Mouse (Mus musculus): ENCODE measurements around the gene Ddx39. TPM values are rescaled to one million over a fixed set of nuclear protein-coding genes. Genes with fewer than 3 reads are reported as not detected.

Ddx39 gene
- total RNA-seq, 2 experiments from 2014 or later = 14.6 to 19.2 TPM

DNA sequence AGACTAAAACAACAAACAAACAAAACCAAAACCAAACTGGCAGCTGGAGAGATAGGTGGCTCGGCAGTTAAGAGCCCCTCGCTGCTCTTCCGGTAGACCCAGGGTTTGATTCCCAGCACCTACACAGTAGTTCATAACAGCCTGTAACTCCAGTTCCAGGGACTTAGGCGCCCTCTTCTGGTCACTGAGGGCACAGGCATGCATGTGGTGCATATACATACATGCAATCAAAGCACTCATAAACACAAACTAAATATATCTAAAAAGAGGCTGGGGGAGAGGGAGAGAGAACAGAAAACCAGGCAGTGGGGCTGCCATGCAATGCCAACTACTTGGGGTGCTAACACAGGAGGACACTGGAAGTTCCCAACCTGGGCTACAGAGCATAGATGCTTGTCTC lies 22.4 kb downstream of the Ddx39 start:
- DNase-seq (ENCODE audit: low spot score in 2 of 2) = no peak

DNA sequence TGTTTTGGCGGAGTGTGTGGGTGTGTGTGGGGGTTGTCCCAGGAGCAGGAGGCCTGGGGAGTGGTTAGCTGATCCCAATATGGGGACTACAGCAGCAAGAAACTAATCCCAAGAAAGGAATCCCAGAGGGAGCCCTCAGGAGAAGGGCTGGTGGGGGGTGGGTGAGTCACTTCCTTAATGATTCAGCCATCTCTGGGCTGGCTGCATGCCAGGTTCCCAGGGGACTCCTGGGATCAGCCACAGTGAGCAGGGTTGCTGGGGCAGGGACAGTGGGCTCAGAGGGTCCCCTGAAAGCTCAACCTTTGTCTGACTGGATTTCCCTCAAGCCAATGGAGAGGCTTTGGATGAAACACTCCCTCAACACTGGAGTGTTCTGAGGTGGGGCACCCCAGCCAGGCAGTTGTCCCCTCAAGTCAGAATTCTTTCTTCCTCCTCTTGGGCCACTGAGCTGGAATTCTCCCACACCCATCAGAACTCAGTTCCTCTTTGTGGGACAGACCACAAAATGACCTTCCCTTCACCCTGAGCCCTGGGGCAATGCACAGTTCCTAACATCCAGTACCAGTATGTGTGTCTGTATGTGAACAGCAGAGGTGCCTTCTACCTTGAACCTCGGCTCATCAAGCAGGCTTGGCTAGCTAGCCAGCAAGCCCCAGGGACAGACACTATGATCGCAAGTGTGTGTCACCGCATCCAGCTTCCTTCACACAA lies 23.0 kb downstream of the Ddx39 start:
- no peak for DNase-seq (ENCODE audit: low spot score in 2 of 2)

GRCm38 (mm10) chr8:83738949-83739710 lies 24.2 kb downstream of the Ddx39 start:
- no peak for DNase-seq (ENCODE audit: low spot score in 2 of 2)

GRCm38 (mm10) chr8:83739711-83740468 lies 24.9 kb downstream of the Ddx39 start:
- DNase-seq (ENCODE audit: low spot score in 2 of 2) = no peak

DNA sequence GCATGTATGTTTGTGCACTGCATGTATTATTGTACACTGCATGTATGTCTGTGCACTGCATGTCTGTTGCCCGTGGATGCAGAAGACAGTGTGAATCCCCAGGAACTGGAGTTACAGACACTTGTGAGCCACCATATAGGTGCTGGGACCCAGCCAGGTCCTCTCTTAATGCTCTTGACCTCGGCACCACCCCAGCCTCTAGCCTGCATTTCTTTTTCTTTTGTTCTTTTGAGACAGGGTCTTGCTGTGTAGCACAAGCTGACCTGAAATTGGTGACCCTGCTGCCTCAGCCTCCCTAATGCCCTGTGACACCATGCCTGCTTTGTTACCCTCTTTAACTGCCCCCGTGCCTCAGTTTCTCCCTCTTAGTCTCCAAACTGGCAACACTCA lies 25.6 kb downstream of the Ddx39 start:
- DNase-seq (ENCODE audit: low spot score in 2 of 2) = no peak

DNA sequence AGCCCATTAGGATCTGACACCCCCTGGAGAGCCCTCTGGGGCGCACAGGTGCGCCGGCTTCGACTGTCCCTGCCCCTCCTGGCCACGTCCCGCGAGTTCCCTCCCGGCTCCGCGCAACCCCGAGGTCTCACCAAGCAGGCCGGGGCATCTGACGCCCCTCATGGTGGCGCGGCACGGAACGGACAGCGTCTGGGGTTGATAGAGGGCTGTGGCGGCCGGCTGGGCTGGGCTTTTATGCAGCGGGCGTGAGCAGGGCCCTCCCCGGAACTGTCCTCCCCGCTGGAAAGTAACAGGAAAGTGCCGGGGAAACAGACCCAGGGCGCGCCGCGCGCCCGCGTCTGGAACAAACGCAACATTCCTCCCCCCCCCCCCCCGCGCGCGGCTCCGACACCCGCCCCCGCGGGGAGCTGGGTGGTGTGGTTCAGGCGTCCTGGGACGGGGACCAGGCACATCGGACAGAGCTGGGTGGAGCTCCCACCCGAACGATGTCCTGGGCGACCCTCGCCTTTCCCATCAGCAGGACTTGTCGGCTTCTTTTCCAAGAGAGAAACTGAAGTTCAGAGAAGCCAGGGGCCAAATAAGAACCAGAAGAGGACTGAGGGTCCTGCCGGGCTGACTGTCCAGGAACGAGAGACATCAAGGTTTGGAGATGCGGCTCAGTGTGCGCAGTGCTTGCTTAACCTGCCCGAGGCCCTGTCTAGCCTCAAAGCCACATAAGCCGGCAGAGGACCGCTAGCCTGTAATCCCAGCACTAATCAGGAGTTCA lies 26.2 kb downstream of the Ddx39 start, which contains the start of gene Adgre5:
Gene Adgre5, minus strand, starts transcription at position 351 of the 766 bp plus-strand sequence.
- no peak for DNase-seq (ENCODE audit: low spot score in 2 of 2)

GRCm38 (mm10) chr8:83741849-83742655 lies 27.1 kb downstream of the Ddx39 start:
- DNase-seq (ENCODE audit: low spot score in 2 of 2) = no peak

DNA sequence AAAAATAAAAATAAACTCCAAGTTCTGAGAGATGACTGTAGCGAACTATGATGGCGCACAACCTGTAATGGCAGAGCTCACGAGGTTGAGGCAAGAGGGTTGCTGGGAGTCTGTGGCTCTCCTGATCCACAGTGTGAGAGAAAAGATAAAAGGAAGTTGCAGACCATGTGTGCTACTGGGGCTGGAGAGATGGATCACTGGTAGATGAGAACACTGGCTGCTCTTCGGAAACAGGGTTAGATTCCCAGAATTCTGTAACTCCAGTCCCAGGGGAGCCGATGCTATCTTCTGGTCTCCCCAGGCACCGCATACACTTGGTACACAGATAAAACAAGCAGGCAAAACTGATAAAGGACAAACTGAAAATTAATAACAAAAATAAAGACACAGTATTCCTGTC lies 28.0 kb downstream of the Ddx39 start:
- DNase-seq (ENCODE audit: low spot score in 2 of 2) = no peak

DNA sequence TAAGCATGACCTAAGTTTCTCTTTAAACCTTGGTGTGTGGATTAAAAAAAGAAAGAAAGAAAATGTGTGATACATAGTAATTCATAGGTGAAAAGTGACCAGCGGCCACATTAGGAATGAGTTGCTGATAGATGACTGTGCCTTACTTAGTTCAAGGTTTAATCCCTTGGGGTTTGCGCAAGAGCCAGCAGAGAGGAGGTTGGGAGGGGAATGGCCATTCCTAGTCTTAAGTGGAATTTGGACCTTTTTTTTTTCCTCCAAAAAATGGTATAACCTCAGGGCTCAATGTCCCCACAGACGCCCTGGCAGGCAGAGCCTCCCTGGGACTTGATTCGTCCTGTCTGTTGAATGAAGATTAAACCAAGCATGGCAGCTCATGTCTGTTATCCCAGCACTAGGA lies 29.1 kb downstream of the Ddx39 start:
- no peak for DNase-seq (ENCODE audit: low spot score in 2 of 2)

DNA sequence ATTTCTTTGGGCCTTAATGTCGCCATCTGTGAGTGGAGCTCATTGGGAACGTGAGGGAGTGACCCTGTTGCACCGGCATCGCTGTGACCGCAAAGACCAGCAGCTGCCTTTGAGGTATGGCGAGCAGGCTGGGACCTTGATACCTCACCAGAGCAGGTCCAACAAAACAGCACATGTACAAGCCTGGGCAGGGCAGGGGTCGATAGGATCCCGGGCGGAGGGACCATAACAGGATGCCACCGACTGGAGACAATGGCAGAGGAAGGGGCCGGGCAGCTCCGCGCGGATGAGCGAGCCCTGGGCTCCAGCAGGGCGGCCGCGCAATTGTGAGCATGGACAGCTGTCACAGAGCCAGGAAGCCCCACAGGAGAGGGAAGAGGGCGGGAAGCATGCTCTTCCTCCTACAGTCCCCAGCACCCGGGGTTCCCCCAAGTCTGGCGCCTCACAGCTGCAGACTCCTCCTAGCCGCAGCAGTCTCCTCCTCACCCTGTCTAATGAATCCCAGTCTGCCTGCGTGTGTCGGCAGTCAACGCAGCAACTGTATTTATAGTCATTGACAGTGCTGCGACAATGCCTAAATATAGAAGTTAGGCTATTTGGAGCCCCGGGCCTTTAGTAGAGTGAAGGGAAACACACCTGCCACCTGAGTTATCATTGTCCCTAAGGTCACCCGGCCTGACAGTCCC lies 32.8 kb downstream of the Ddx39 start:
- DNase-seq (ENCODE audit: low spot score in 2 of 2) = peak; percentile 29 to 50

DNA sequence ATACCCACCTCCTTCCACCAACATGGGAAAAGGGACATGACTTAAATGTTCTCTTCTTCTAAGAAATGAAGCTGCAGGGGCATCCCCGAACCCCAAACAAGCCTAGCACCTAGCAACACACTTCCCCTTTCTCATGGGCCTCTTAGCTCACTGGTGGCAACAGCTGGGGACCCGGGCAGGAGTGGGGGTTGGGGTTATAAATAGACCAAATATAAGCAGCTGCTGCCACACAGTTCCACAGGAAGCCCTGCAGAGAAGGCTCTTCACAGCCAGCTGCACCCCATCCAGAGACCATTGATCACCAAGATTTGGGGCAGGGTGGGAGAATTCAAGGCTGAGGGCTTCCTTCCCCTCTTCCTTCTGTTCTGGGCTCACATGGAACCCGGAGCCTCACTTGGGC lies 33.7 kb downstream of the Ddx39 start:
- DNase-seq (ENCODE audit: low spot score in 2 of 2) = no peak

DNA sequence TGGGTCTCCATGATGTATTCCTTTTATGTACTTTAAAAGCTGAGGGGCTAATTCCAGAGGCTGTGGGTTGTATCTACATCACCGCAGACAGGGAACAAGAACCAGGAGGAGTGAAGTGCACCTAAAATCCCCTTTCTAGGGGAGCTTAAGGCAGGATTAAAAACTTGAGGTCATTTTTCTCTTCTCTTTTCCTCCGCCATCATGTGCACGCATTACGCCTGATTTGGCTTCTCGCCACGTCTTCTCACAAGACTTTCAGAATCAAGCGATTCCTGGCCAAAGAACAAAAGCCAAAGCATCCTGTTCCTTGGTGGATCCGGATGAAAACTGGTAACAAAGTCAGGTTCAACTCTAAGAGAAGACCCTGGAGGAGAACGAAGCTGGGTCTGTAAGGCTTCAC lies 34.3 kb downstream of the Ddx39 start:
- DNase-seq (ENCODE audit: low spot score in 2 of 2) = no peak

DNA sequence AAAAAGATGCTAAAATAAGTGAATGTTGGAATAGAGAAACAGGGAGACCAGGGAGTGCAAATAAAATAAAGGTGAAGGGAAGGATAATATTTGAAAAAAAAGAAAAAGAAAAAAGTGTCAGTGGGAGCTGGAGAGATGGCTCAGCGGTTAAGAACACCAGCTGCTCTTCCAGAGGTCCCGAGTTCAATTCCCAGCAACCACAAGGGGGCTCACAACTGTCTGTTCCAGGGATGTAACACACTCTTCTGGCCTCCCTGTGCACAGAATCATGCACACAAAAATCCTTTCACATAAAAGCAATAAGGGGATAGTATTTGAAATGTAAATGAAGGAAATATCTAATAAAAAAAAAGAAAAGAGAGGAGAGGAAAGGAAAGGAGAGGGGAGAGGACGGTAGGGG lies 39.2 kb downstream of the Ddx39 start:
- DNase-seq (ENCODE audit: low spot score in 2 of 2) = no peak

- DNase-seq (ENCODE audit: low spot score in 2 of 2) = no peak
These were observed 41.3 kb downstream of the Ddx39 start for GRCm38 (mm10) chr8:83756273-83756672.

GRCm38 (mm10) chr8:83757084-83757607 lies 42.2 kb downstream of the Ddx39 start:
- no peak for DNase-seq (ENCODE audit: low spot score in 2 of 2)

DNA sequence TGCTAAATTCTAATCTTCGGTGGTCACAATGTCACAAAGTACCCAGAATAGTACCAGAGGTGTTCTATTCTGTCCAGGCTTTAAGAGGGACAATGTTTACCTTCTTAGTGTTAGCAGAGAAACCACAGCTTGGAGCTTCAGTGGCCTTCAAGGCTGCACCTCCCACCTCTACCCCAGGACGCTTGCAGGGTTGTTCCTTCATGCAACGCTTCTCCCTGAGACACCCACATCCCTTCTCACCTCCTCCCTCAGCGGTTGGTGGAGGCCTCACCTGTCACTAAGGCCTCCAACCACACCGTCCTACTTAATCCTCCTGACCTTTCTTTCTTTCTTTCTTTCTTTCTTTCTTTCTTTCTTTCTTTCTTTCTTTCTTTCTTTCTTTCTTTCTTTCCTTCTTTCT lies 43.3 kb downstream of the Ddx39 start:
- DNase-seq (ENCODE audit: low spot score in 2 of 2) = no peak

- DNase-seq (ENCODE audit: low spot score in 2 of 2) = no peak
These were observed 44.3 kb downstream of the Ddx39 start for GRCm38 (mm10) chr8:83759231-83759759.

DNA sequence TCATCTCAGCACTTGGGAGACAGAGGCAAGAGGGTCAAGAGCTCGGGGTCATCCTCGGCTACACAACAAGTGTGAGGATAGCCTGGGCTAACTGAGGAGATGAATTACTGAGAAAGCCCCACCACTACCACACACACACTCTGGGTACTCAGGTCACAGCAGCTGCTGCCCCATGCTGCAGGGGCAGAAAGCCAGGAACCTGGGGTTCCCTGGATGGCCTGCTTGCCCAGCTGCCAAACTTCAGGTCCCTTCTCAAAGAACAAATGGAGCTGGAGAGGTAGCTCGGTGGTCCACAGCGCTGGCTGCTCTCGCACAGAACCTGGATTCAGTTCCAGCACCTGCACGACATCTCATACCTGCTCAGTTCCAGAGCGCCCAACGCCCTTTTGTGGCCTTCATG lies 49.1 kb downstream of the Ddx39 start:
- DNase-seq (ENCODE audit: low spot score in 2 of 2) = no peak

DNA sequence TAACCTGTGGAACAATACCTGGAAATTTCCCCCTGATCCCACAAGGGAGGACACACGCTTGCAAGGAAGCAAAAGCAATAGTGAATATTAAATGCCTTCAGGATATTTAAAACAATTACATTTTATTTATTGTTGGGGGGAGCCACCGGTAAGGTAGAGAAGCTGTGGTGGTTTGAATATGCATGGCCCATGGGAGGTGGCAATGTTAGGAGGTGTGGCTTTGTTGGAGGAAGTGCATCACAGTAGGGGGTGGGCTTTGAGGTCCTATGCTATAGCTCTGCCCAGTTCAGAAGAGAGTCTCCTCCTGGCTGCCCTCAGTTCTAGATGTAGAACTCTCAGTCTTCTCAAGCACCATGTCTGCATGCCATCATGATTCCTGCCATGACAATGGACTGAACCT lies 49.7 kb downstream of the Ddx39 start:
- DNase-seq (ENCODE audit: low spot score in 2 of 2) = no peak

All from left cerebral cortex, adult 18-20 months (tissue).